Mouse (Mus musculus) E14TG2a.4 (cell line): Measurements from ENCODE around the gene Tmie.

ENCODE experiments used
- CTCF ChIP-seq: conservative IDR thresholded peaks from 2 replicates; pipeline ENCODE4 v1.5.1; 2014; ENCODE audit warnings: low read length
- POU5F1 ChIP-seq: IDR thresholded peaks from 2 replicates; pipeline ENCODE4 v1.6.1; 2014; ENCODE audit warnings: low read length, borderline replicate concordance

DNA sequence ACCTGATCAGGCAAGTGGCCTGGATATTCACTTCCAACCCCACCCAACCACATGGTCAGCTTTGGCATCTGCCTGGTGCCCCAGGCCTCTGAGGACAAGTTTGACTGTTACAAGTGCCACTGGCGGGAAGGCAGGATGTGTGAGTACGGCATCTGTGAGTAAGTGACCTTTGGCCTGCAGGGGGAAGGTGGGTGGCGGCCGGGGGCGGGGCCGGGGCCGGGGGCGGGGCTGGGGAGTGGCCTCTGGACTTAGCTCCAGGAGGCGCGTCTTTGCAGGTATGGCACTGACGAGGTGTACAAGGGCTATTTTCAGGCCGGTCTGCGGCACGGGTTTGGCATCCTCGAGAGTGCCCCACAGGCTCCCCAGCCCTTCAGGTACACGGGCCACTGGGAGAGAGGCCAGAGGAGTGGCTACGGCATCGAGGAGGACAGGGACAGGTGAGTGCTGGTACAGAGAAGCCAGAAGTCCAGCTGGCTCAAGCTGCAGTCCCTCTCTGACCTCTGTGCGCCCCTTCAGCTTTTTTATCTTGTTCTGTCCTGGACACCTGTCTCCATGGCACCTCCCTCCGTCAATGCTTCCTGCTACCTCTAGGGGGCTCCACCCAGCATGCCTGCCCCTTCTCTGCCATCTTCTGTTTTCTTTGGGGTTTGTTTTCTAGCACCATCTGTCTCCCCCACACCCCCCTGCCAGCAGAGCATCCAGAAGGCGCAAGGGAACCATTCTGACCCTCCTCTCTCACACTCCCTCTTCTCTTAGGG is 10.3 kb upstream of the Tmie start:
- TF ChIP-seq CTCF (peak; percentile 93), POU5F1 (no peak)
